Mouse (Mus musculus) ES-Bruce4 (cell line): ENCODE data around the gene Ung. TPM values are rescaled to one million over a fixed set of nuclear protein-coding genes. Genes with fewer than 3 reads are reported as not detected.

ENCODE experiments used
- H3K27ac ChIP-seq: 2 replicates; pipeline ENCODE4 v1.5.1; 2012; ENCODE audit warnings: low read length, inconsistent platforms; ENCODE audit not compliant: insufficient read depth
- H3K27me3 ChIP-seq: 2 replicates; pipeline ENCODE4 v1.6.1; 2012; ENCODE audit warnings: mild to moderate bottlenecking, low read length, inconsistent platforms; ENCODE audit not compliant: control insufficient read depth, poor library complexity, insufficient read depth, severe bottlenecking
- H3K36me3 ChIP-seq: 2 replicates; pipeline ENCODE4 v1.6.1; 2012; ENCODE audit warnings: inconsistent platforms, mild to moderate bottlenecking, low read length, moderate library complexity; ENCODE audit not compliant: control insufficient read depth, poor library complexity, insufficient read depth, severe bottlenecking
- H3K4me1 ChIP-seq: one replicate; pipeline ENCODE4 v1.8.1; 2011; ENCODE audit warnings: low read length; ENCODE audit not compliant: control insufficient read depth, insufficient read depth
- H3K4me3 ChIP-seq: 2 replicates; pipeline ENCODE4 v1.5.1; 2011; ENCODE audit warnings: low read depth, mild to moderate bottlenecking, low read length
- H3K9ac ChIP-seq: 2 replicates; pipeline ENCODE4 v1.6.1; 2012; ENCODE audit warnings: low read depth, mild to moderate bottlenecking, inconsistent platforms; ENCODE audit not compliant: poor library complexity, severe bottlenecking
- H3K9me3 ChIP-seq: replicated peaks from 2 replicates; pipeline ENCODE4 v1.6.1; 2012; ENCODE audit warnings: mild to moderate bottlenecking, low read length, inconsistent platforms; ENCODE audit not compliant: control insufficient read depth, poor library complexity, insufficient read depth, severe bottlenecking
- CTCF ChIP-seq: IDR thresholded peaks from one replicate; pipeline ENCODE4 v1.8.1; 2011; ENCODE audit warnings: low read depth, low read length
- EP300 ChIP-seq: IDR thresholded peaks from 2 replicates; pipeline ENCODE4 v1.6.1; 2011; ENCODE audit warnings: low read depth, low read length; ENCODE audit not compliant: insufficient read depth
- POLR2A ChIP-seq: IDR thresholded peaks from one replicate; pipeline ENCODE4 v1.8.1; 2011; ENCODE audit warnings: low read length; ENCODE audit not compliant: insufficient read depth
- polyA plus RNA-seq: library from polyadenylated mRNA; stranded (reverse); fragments of >200 nt; gene quantifications from 2 replicates; pipeline ENCODE4 v1.2.4, GENCODE M21; 2011; ENCODE audit warnings: low read depth; ENCODE audit not compliant: missing spikeins, insufficient read depth, insufficient read length

Gene Ung
- polyA plus RNA-seq, 1 experiment = 85.6 TPM

DNA sequence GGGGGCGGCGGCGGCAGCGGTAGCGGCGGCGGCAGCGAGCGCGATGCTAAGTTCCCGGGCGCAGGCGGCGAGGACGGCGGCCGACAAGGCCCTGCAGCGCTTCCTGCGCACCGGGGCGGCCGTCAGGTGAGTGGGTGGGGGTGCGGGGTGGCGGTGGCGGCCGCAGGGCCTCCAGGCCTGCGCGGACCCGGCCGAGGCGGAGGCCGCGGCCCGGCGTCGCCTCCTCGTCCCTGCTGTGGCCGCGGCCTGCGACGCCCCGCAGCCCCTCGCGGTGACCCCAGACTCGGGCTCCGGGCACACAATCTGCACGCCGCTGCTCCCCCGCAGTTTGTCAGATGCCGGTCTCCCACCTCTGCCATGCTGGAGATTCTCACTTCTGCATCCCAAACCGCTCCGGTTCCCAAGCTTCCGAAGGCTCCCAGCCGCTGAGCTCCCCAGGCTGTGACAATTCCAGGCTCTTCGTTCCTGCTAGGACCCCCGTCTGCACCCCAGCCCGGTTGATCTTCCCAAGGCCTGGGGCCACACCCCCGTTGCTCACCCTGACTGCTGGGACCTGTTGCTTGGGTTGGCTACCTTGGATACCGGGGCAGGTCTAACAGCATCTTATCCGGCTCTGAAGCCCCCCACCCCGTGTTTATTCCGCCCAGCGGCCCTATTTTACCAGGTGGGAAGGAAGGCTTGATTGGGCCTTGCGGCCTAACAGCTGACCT, 29.6 kb upstream of the Ung start:
- peak overlapping the region; percentile 82 for H3K4me3 ChIP-seq
- H3K9ac ChIP-seq = peak overlapping the region; percentile 86
- peaks cover 2% of the 10 kb centered on the region for H3K4me1 ChIP-seq
- no peaks in the 10 kb centered on the region for H3K27me3 ChIP-seq
- H3K27ac ChIP-seq = no peak overlapping the region
- TF ChIP-seq EP300 (no peak), POLR2A (no peak), CTCF (no peak)
- H3K9me3 ChIP-seq = no peaks in the 10 kb centered on the region
- no peaks in the 10 kb centered on the region for H3K36me3 ChIP-seq

DNA sequence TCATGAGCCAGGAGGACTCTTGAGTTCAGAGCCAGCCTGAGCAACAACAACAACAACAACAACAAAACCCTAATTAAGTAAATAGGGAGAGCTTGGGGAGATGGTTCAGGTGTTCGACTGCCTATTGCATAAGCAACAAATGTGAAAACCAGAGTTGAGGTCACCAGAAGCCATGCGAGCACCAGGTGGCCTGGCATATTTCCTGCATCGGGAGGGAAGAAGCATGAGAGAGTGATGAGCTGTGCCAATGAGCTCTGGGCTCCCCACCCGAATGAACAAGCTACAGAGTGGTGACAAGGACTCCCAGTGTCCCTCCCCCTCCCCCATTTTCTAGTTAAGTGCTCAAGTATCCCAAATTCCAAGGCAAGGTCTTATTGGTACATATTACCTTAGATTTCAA, 28.3 kb upstream of the Ung start:
- peaks cover 2% of the 10 kb centered on the region for H3K4me1 ChIP-seq
- H3K4me3 ChIP-seq = no peak overlapping the region
- H3K9ac ChIP-seq = no peak overlapping the region
- H3K36me3 ChIP-seq = no peaks in the 10 kb centered on the region
- no peaks in the 10 kb centered on the region for H3K9me3 ChIP-seq
- H3K27me3 ChIP-seq = no peaks in the 10 kb centered on the region
- no peak overlapping the region for H3K27ac ChIP-seq
- TF ChIP-seq POLR2A (no peak), CTCF (no peak), EP300 (no peak)

DNA sequence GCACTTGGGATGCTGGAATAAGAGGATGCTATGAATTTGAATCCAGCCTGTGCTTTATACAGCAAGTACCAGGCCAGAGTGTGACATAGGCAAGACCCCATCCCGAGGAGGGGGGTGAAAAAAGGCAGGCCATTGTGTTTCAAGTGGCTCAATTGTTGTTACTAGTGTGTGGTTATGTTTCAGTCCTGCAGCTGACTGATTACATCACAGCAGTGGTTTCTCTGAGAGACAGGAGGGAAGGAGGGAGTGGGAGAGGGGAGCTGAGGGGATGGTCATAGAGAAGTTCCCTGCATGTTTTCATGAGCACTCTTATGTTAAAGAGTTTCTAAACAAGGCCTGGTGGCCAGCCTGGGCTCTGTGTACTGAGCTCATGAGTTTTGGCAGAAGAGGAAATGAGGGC, 27.4 kb upstream of the Ung start:
- Histone ChIP-seq H3K36me3 (no peaks in the 10 kb centered on the region), H3K9ac (no peak overlapping the region), H3K4me3 (no peak overlapping the region), H3K9me3 (no peaks in the 10 kb centered on the region), H3K27ac (no peak overlapping the region), H3K27me3 (no peaks in the 10 kb centered on the region), H3K4me1 (peaks cover 2% of the 10 kb centered on the region)
- TF ChIP-seq CTCF = no peak
- TF ChIP-seq EP300 = no peak
- TF ChIP-seq POLR2A = no peak

DNA sequence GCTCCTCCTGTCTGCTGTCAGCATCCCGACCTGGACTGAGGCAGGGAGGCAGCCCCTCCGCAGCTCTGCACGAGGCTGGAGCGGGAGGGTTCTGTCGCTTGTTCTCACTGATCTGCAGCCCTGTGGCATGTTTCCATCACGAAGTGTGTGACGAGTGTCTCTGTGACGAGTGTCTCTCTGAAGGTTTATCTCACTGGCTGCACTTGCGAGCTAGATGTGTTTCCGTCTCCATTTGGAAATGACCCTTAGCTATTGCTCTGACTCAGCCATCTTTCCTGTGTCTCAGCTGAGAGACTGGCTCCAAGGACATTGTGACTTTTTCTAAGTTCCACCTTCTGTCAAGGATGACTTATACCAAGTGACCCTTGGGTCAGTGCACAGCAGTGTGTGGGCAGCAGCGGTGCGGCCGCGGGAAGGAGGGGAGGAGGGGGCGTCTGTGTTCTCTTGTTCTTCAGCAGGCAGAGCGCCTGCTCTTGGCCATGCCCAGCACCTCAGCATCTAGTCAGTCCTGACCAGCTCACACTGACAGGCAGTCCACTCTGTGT, 23.7 kb upstream of the Ung start:
- Histone ChIP-seq H3K4me3 (no peak overlapping the region), H3K9ac (no peak overlapping the region), H3K4me1 (no peaks in the 10 kb centered on the region), H3K27ac (no peak overlapping the region), H3K9me3 (no peaks in the 10 kb centered on the region), H3K36me3 (peaks cover 9% of the 10 kb centered on the region; the same call in 1 of the 2 replicates), H3K27me3 (no peaks in the 10 kb centered on the region)
- TF ChIP-seq EP300 = no peak
- TF ChIP-seq POLR2A = no peak
- TF ChIP-seq CTCF = no peak

DNA sequence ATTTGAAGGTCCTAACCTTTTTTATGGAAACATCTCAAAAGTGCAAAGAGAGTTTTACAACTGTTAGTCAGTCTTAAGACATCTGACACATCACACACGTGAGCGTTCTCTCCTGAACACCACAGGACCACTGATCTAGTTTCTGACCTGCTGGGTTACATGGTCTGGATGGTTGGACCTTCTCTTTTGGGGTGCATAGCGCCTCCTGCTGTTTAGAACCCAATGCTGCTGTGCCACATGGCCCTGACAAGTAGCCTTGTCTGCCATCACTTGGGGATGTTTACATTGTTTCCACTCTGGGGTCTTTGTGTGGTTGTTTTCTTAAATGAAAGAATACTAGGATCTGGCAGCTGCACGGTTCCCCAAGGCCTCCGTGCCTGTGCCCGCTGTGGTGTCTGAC, 16.9 kb upstream of the Ung start:
- H3K36me3 ChIP-seq = peaks cover 9% of the 10 kb centered on the region; the same call in 1 of the 2 replicates

DNA sequence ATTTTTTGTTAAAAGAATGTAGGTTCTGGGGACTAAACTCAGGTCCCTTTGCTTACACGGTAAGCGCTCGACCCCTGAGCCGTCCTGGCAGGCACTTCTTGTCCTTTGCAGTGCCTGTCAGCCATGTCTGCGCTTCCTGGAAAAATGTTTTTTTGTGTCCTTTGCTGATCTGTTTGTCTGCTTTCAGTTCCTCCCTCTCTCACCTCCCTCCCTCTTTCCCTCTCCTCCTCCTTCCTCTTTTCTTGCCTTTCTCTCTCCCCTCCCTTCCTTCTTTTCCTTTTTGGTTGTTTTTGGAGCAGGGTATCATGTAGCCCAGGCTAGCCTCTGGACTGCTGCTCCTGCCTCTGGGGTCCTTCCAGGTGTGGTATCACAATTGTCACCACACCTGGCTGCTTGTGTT, 15.2 kb upstream of the Ung start:
- TF ChIP-seq POLR2A = no peak
- TF ChIP-seq EP300 = no peak
- TF ChIP-seq CTCF = no peak
- H3K36me3 ChIP-seq = no peaks in the 10 kb centered on the region

More for the DNA sequence above, 16.9 kb upstream of the Ung start:
- Histone ChIP-seq H3K4me3 (no peak overlapping the region), H3K27me3 (no peaks in the 10 kb centered on the region), H3K4me1 (no peaks in the 10 kb centered on the region), H3K27ac (no peak overlapping the region), H3K9me3 (no peaks in the 10 kb centered on the region), H3K9ac (no peak overlapping the region)
- no peak for TF ChIP-seq EP300
- TF ChIP-seq POLR2A = no peak
- TF ChIP-seq CTCF = peak; percentile 66

More for the DNA sequence above, 15.2 kb upstream of the Ung start:
- Histone ChIP-seq H3K4me3 (no peak overlapping the region), H3K27ac (no peak overlapping the region), H3K9me3 (no peaks in the 10 kb centered on the region), H3K4me1 (no peaks in the 10 kb centered on the region), H3K27me3 (no peaks in the 10 kb centered on the region), H3K9ac (no peak overlapping the region)
